Mouse (Mus musculus) cortical plate, adult 2 months (tissue): Measurements from ENCODE around the gene Batf2.
"Not testable (repeated sequence)": the region's sequence is repeated elsewhere in the genome, so short reads cannot be mapped to it uniquely, and the experiment has no call there.

Source experiments
- CTCF ChIP-seq: fragments of 200-500 bp; IDR thresholded peaks from 2 replicates; pipeline ENCODE4 v1.5.1; 2011; ENCODE audit warnings: mild to moderate bottlenecking, control low read depth, low read length; ENCODE audit not compliant: insufficient read depth; ENCODE audit errors: extremely low read depth
- POLR2A ChIP-seq: fragments of 200-500 bp; IDR thresholded peaks from 2 replicates; pipeline ENCODE4 v1.6.1; 2011; ENCODE audit warnings: mild to moderate bottlenecking, low read length, control low read depth; ENCODE audit not compliant: insufficient read depth; ENCODE audit errors: extremely low read depth

GRCm38 (mm10) chr19:6133197-6133596 is 7.6 kb upstream of the Batf2 start:
- not testable (repeated sequence) for TF ChIP-seq CTCF, POLR2A
